Mouse (Mus musculus) megakaryocyte, embryonic 14.5 days (primary cell): ENCODE results near the gene Ntsr1.
A peak's percentile ranks its signal among the peaks of the same experiment; 100 is the strongest.

ENCODE experiments used
- FLI1 ChIP-seq: IDR thresholded peaks from 2 replicates; pipeline ENCODE4 v1.6.1; 2012; ENCODE audit warnings: low read length, inconsistent platforms, mixed read lengths
- GATA1 ChIP-seq: IDR thresholded peaks from 3 replicates; pipeline ENCODE4 v1.6.1; 2012; ENCODE audit warnings: mixed read lengths, low read length, inconsistent platforms, borderline replicate concordance

- TF ChIP-seq GATA1: no peak
- TF ChIP-seq FLI1: 0 out of 2 replicates have a peak, but pooled peaks have one; percentile 43
Observed at GRCm38 (mm10) chr2:180582481-180583153, 82.8 kb downstream of the Ntsr1 start.
